Mouse (Mus musculus): Measurements from ENCODE around the gene Ntm. TPM values are rescaled to one million over a fixed set of nuclear protein-coding genes. Genes with fewer than 3 reads are reported as not detected.

Ntm gene
- polyA plus RNA-seq, 1 experiment from 2014 or later = 7.8 TPM

DNA sequence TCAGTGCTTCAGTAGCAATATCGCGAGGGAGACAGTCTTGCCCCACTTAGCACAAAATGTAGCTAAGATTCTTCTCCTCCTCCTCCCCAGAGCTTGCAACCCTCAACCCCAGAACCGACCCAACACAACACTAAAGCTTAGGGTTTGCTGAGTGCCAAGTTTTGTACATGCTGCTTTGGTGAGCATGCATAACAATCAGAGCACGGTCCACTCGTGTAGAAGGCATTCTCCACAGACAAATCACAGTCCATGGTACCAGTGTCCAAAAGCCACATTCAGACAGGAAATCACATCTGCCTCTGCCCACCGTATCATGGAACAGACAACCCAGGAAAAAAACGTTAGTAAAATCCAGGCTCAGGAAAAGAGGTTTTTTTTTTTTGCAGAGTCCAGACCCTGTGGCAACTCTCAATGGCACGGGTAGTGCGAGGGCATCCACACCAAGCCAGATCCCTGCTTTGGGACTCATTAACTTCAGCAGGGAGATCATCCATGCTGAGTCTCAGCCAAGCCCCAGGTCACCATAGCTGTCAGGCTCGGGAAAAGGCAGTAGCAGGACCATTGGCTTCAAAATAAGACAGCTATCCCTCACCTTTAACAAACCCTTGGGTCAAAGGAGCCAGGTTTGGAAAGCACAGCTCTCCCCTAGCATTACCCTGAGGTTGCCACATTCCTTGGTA, 552.1 kb downstream of the Ntm start:
- Histone ChIP-seq H3K36me3 (no peaks in the 10 kb centered on the region), H3K9me3 (replicated peaks) (no peaks in the 10 kb centered on the region), H3K27me3 (ENCODE audit: low read depth, poor library complexity, severe bottlenecking) (peaks cover 62% of the 10 kb centered on the region), H3K4me3 (peak overlapping the region; percentile 62), H3K4me1 (peaks cover 21% of the 10 kb centered on the region), H3K27ac (replicated peaks) (no peak overlapping the region)
- 63% methylated on average over 10 of the region's 10 CpGs for WGBS
- DNase-seq (ENCODE audit: low spot score) = no peak

DNA sequence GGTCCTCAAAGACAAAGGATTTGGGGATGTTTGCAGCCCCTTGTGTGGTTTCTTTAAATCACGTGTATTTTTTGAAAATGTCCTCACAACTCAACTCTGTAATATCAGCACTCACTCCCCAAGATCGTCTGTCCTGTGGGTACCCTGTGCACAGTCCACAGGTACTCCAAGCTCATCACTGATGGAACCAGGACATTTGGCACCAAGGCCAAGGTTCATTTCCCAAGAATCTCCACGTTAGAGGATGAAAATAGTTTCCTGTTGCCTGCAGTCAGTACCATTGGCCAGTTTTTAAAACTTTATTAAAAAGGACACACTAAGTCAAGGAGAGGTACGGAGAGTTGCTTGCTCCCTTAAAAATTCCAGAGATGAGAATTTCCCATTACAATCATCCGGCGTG, 552.7 kb downstream of the Ntm start:
- DNase-seq (ENCODE audit: low spot score) = no peak
- Histone ChIP-seq H3K36me3 (no peaks in the 10 kb centered on the region), H3K27ac (replicated peaks) (no peak overlapping the region), H3K9me3 (replicated peaks) (no peaks in the 10 kb centered on the region), H3K27me3 (ENCODE audit: low read depth, poor library complexity, severe bottlenecking) (peaks cover 56% of the 10 kb centered on the region), H3K4me3 (peak overlapping the region; percentile 62; the same call in 1 of the 2 replicates), H3K4me1 (peaks cover 21% of the 10 kb centered on the region)
- WGBS = 85% methylated on average over 6 of the region's 6 CpGs

DNA sequence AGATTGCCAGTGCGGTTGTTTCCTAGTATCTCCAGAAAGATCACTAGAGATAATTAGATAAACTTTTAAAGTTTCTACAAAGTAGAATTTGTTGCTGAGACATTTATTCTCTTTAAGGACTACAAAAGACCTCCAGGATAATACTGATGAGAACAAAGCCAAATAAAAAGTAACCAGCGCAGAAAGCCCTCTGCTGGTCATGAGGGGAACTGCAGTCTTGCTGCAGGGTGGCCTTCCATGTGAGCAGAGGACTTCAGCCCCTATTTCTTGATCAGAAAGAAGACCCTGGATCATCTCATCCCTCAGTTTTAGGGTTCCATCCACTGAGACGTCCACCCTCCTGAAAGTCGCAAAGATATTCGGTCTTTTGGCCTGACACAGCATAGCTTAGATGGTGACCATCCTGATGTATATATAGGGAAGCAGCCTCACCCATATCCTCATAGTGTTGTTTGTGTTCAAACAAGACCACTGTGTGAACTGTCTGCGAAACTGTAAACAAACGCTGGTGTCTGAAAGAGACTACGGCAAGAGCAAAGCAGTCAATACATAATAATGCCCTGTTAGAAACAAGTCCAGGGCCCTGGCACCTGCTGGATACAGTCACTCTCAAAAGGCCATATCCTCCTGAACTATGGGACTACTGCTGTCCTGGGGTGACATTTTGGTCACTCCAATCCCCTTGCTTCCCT, 553.6 kb downstream of the Ntm start:
- DNase-seq (ENCODE audit: low spot score) = peak; percentile 47
- peaks cover 47% of the 10 kb centered on the region for H3K27me3 ChIP-seq (ENCODE audit: low read depth, poor library complexity, severe bottlenecking)
- 56% methylated on average over 8 of the region's 8 CpGs for WGBS
- no peak overlapping the region for H3K4me3 ChIP-seq
- H3K27ac ChIP-seq (replicated peaks) = no peak overlapping the region
- peaks cover 21% of the 10 kb centered on the region for H3K4me1 ChIP-seq
- H3K36me3 ChIP-seq = no peaks in the 10 kb centered on the region
- no peaks in the 10 kb centered on the region for H3K9me3 ChIP-seq (replicated peaks)

DNA sequence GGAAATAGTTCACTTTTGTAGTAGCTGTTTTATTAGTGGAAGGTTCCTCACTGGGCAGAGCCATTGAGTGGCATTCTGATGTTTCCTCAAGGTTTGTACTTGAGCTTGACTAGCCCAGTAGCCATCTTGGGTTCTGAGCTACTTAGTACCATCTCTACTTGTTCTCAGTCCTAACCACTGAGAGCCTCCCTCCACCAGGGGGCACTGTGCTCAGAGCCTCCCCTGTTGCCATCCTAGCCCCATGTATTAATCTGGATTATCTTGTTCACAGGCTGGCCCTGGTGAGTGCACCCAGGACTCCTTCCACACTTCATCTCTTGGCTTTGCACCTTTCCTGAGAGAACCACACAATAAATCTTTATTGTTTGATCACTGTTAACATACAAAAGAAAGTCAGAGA, 555.0 kb downstream of the Ntm start:
- Histone ChIP-seq H3K9me3 (replicated peaks) (no peaks in the 10 kb centered on the region), H3K4me1 (peaks cover 21% of the 10 kb centered on the region), H3K4me3 (no peak overlapping the region), H3K27me3 (ENCODE audit: low read depth, poor library complexity, severe bottlenecking) (peaks cover 33% of the 10 kb centered on the region), H3K36me3 (no peaks in the 10 kb centered on the region), H3K27ac (replicated peaks) (no peak overlapping the region)
- DNase-seq (ENCODE audit: low spot score) = peak; percentile 26

DNA sequence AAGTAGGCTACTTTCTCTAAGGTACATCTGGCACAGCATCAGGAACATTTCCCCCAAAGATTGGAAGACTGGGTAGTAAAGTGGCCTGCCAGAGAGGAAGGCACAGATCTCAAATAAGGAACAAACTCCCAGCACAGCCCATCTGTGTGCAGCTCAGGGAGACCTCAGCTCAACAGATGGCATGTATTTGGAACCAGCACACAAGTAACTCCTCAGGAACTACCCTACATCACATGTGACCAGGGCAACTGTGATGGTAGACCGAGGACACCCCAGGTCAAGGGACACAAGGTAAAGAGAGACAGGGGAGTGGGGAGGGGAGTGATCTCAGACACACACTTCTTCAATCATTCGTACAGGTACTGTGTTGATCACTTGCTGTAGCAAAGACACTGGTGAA, 556.0 kb downstream of the Ntm start:
- Histone ChIP-seq H3K27ac (replicated peaks) (no peak overlapping the region), H3K27me3 (ENCODE audit: low read depth, poor library complexity, severe bottlenecking) (peaks cover 24% of the 10 kb centered on the region), H3K4me1 (peaks cover 11% of the 10 kb centered on the region), H3K9me3 (replicated peaks) (no peaks in the 10 kb centered on the region), H3K36me3 (no peaks in the 10 kb centered on the region), H3K4me3 (no peak overlapping the region)
- no peak for DNase-seq (ENCODE audit: low spot score)
- 88% methylated on average over 2 of the region's 2 CpGs for WGBS

DNA sequence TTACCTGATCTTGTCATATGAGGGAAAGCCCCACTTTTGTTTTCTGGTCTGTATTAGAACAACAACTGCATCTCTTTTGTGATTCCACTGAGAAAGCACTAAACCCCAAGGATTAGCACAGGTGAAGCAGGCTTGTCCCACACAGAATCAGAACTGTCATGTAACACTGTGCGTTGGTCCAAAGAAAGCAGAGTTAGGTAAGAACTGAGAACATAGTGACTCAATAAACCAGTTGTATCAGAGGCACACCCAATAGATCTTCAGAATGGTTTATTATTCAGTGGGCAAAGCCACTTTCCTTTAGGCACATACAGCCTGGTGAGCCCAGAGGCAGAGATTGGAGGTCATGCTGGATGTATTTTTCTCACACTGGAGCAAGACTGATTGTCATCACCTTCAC, 556.9 kb downstream of the Ntm start:
- Histone ChIP-seq H3K9me3 (replicated peaks) (no peaks in the 10 kb centered on the region), H3K4me3 (no peak overlapping the region), H3K4me1 (peaks cover 4% of the 10 kb centered on the region), H3K27me3 (ENCODE audit: low read depth, poor library complexity, severe bottlenecking) (peaks cover 19% of the 10 kb centered on the region), H3K27ac (replicated peaks) (no peak overlapping the region), H3K36me3 (no peaks in the 10 kb centered on the region)
- no peak for DNase-seq (ENCODE audit: low spot score)
- whole genome bisulfite sequencing = 91% methylated on average over 1 of the region's 1 CpGs

DNA sequence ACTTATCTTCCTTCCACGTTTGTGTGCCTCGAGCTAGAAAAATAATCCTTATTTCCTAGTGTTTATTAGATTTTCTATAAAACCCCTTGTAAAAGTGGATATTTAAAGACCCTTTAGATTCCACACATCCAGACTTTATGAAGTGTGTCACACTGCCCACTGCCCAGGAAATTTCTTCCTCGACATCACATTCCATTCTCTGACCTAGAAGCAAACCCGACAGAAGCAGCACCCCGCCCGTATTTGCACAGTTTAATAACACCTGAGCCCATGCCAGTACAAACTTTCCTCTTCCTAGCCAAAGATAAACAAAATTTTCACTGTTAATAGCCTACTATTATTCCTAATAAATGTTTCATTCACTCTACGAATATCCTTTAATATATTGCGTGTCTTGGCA, 562.8 kb downstream of the Ntm start:
- Histone ChIP-seq H3K4me3 (no peak overlapping the region), H3K27me3 (ENCODE audit: low read depth, poor library complexity, severe bottlenecking) (no peaks in the 10 kb centered on the region), H3K27ac (replicated peaks) (no peak overlapping the region), H3K36me3 (no peaks in the 10 kb centered on the region), H3K9me3 (replicated peaks) (no peaks in the 10 kb centered on the region), H3K4me1 (no peaks in the 10 kb centered on the region)
- DNase-seq (ENCODE audit: low spot score) = no peak
- WGBS = 89% methylated on average over 8 of the region's 8 CpGs

DNA sequence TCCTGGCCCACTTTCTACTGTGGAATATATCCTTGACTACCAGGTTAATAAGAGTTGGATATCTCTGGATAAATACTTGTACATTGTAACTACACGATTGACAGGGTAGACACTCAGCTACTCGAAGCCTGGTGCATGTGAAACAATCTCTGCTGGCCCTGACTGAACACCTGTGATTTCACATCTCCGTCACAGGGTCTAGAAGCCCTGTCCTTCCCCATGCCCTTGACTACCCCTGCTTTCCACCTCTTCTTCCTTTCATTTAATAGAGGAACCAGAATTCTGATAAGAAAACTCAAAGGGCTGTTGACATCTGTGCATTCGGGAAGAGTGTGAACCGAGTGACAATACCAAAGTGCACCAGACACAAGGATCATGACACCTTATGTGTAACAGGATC, 566.8 kb downstream of the Ntm start:
- Histone ChIP-seq H3K36me3 (no peaks in the 10 kb centered on the region), H3K27ac (replicated peaks) (no peak overlapping the region), H3K9me3 (replicated peaks) (no peaks in the 10 kb centered on the region), H3K4me3 (no peak overlapping the region), H3K4me1 (no peaks in the 10 kb centered on the region), H3K27me3 (ENCODE audit: low read depth, poor library complexity, severe bottlenecking) (no peaks in the 10 kb centered on the region)
- DNase-seq (ENCODE audit: low spot score) = no peak
- 93% methylated on average over 5 of the region's 5 CpGs for WGBS

DNA sequence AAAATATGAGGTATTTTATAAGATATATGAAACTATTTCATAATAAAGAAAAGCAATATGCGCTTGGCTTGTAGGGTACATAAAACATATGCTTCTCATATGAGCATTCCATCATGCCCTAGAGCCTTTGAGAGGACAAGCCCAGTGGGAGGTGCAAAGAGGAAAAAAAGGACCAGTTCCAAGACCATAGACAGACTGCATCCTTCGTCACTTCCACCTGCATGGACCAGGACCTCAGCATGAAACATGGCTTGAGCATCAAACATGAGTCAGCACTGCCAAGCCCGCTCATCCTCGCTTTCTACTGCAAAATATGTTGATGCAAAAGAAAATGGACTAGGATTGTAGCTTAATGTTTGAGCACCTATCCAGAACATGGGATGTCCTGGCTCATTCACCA, 569.8 kb downstream of the Ntm start:
- no peaks in the 10 kb centered on the region for H3K36me3 ChIP-seq
- no peaks in the 10 kb centered on the region for H3K4me1 ChIP-seq
- 95% methylated on average over 4 of the region's 4 CpGs for WGBS
- H3K4me3 ChIP-seq = no peak overlapping the region
- no peak overlapping the region for H3K27ac ChIP-seq (replicated peaks)
- DNase-seq (ENCODE audit: low spot score) = no peak
- H3K27me3 ChIP-seq (ENCODE audit: low read depth, poor library complexity, severe bottlenecking) = no peaks in the 10 kb centered on the region
- H3K9me3 ChIP-seq (replicated peaks) = no peaks in the 10 kb centered on the region

DNA sequence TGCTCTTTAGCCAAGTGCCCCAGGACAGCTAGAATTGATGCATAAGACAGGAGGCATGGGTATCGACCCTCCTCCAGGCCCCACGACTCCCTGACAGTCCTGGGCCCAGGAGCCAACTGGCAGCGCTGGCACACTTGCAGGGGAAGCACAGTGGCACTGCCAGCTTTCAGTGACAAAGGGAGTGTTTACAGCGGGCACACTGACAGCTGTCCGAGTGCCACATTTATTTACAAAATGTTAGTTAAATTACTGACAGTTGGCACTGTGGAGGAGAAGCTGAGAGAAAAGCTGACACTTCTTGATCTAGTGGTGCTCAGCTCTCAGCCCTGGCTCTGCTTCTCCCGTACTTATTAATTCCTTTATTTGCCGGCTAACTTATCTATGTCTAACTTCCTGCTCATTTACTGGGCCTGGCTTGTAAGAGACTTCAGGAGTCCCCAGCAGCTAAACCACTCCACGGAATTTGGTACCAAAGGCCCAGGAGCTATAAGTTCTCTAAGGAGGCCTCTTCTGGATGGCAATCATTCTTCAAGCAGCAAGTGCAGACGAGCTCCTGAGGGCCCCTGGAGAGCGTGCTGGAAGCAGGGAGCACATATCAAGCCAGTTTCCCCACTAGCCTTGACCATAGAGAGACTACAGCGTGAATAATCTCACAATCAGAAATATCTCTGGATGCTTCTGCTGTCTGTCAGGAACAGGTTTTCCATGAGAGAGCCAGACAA, 572.0 kb downstream of the Ntm start:
- WGBS = 87% methylated on average over 11 of the region's 11 CpGs
- Histone ChIP-seq H3K4me1 (no peaks in the 10 kb centered on the region), H3K4me3 (no peak overlapping the region), H3K27ac (replicated peaks) (no peak overlapping the region), H3K27me3 (ENCODE audit: low read depth, poor library complexity, severe bottlenecking) (no peaks in the 10 kb centered on the region), H3K36me3 (no peaks in the 10 kb centered on the region), H3K9me3 (replicated peaks) (no peaks in the 10 kb centered on the region)
- no peak for DNase-seq (ENCODE audit: low spot score)

DNA sequence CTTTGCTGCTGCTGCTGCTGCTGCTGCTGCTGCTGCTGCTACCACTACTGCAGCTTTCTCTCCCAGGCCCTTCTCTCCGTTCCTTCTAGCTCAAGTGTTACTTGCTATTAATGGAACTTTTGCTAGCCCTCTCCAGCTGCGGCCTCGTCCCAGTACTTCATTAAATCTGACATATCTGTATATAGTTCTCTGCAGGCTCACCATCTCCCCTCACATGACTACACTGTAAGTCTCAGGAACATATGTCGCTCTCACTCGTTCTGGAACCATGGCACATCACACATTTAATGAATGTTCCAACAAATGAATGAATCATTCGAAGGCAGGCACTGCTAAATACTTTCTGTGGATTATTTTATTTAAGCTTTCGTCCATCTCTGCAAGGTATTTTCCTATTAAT, 573.7 kb downstream of the Ntm start:
- Histone ChIP-seq H3K27ac (replicated peaks) (no peak overlapping the region), H3K4me3 (no peak overlapping the region), H3K9me3 (replicated peaks) (no peaks in the 10 kb centered on the region), H3K36me3 (no peaks in the 10 kb centered on the region), H3K27me3 (ENCODE audit: low read depth, poor library complexity, severe bottlenecking) (no peaks in the 10 kb centered on the region), H3K4me1 (no peaks in the 10 kb centered on the region)
- WGBS = 90% methylated on average over 7 of the region's 7 CpGs
- DNase-seq (ENCODE audit: low spot score) = no peak

DNA sequence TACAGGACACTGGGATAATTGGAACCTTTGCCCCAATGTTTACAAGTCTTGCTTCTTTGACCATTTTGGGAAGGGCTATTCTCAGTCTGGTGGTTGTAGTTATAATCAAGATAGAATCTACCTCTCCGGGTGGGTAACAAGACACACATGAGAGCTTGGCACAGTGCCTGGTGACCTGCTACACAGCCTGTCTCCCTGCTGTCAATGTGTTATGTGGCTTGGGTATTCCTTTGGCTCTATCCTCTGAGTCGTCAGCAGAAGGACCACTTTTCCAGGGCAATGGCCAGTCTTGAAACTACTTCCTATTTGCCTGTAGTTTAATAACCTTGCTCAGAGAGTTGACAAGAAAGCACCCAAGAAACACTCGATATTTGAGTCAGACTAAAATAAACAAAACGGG, 575.8 kb downstream of the Ntm start:
- Histone ChIP-seq H3K36me3 (no peaks in the 10 kb centered on the region), H3K9me3 (replicated peaks) (no peaks in the 10 kb centered on the region), H3K4me3 (no peak overlapping the region), H3K27ac (replicated peaks) (no peak overlapping the region), H3K4me1 (no peaks in the 10 kb centered on the region), H3K27me3 (ENCODE audit: low read depth, poor library complexity, severe bottlenecking) (no peaks in the 10 kb centered on the region)
- WGBS = 89% methylated on average over 4 of the region's 4 CpGs
- DNase-seq (ENCODE audit: low spot score) = no peak
